12 mouse cellular contexts compared by ENCODE assay signal in genomic region chr5:123148073-123148722, GRCm38 (mm10). TPM values are rescaled to one million over a fixed set of nuclear protein-coding genes. Genes with fewer than 3 reads are reported as not detected.
A peak's percentile ranks its signal among the peaks of the same experiment; 100 is the strongest.
DNase-seq lines count a peak whose midpoint lies in the region; ATAC-seq lines count a peak whose summit lies in the region.
"Had no signal": no experiment of that assay in that cellular context is flagged by ENCODE, and none has a peak within 500 bp of the region (broad histone marks: within the 10 kb centered on the region; RNA-seq: fewer than 3 reads in every experiment).

No protein-coding gene starts in this region.

- H3K9me3 ChIP-seq in liver, embryonic 13.5 days (replicated peaks) = no peaks in the 10 kb centered on the region
- H3K9me3 ChIP-seq in liver, embryonic 15.5 days (replicated peaks) = no peaks in the 10 kb centered on the region

- peak; percentile 39 for DNase-seq in cerebellum, adult 11 months
- DNase-seq in cerebellum, postnatal 4 days (ENCODE audit: low spot score in 2 of 2) = no peak
- DNase-seq in liver, embryonic 13.5 days = no peak
- no peak for DNase-seq in liver
- DNase-seq in cerebellum, postnatal 14 days = peak; percentile 37 to 50
- no peak for DNase-seq in T-cell, adult 2 months (ENCODE audit: low spot score)
- DNase-seq in lung, postnatal 25 days (ENCODE audit: low spot score) = no peak
- DNase-seq: adrenal gland, postnatal 10 days; heart, postnatal 10 days had no signal

- peak overlapping the region; percentile 4; the same call in 1 of the 2 replicates for H3K4me3 ChIP-seq in liver, embryonic 13.5 days (replicated peaks)
- no peak overlapping the region for H3K4me3 ChIP-seq in liver, embryonic 15.5 days (replicated peaks)

- H3K27me3 ChIP-seq in liver, embryonic 13.5 days = no peaks in the 10 kb centered on the region
- no peaks in the 10 kb centered on the region for H3K27me3 ChIP-seq in liver, embryonic 15.5 days

- H3K4me1 ChIP-seq in liver, embryonic 13.5 days (replicated peaks) = peaks cover 96% of the 10 kb centered on the region
- H3K4me1 ChIP-seq in liver, embryonic 15.5 days (replicated peaks) = peaks cover 96% of the 10 kb centered on the region

- 0 out of 2 replicates have a peak overlapping the region, but pooled peaks have one; percentile 16 for H3K9ac ChIP-seq in liver, embryonic 13.5 days
- H3K9ac ChIP-seq in liver, embryonic 15.5 days = no peak overlapping the region

- peak overlapping the region; percentile 75 for H3K27ac ChIP-seq in liver, embryonic 13.5 days
- H3K27ac ChIP-seq in liver, embryonic 15.5 days (replicated peaks) = peak overlapping the region; percentile 79; the same call in 1 of the 2 replicates
- H3K27ac ChIP-seq: kidney, postnatal 0 days had no signal

- H3K4me2 ChIP-seq in liver, embryonic 13.5 days = 0 out of 2 replicates have a peak overlapping the region, but pooled peaks have one; percentile 77
- peak overlapping the region; percentile 72; the same call in 1 of the 2 replicates for H3K4me2 ChIP-seq in liver, embryonic 15.5 days

- no peak for ATAC-seq in liver, embryonic 13.5 days (ENCODE audit: low read depth)
- no peak for ATAC-seq in liver, embryonic 15.5 days (ENCODE audit: insufficient read depth)

- 87% methylated on average over 25 of the region's 25 CpGs for WGBS in liver, embryonic 13.5 days (ENCODE audit: insufficient replicate concordance)
- WGBS in liver, embryonic 15.5 days (ENCODE audit: insufficient replicate concordance) = 87% methylated on average over 25 of the region's 25 CpGs

- peaks cover 85% of the 10 kb centered on the region for H3K36me3 ChIP-seq in liver, embryonic 13.5 days
- H3K36me3 ChIP-seq in liver, embryonic 15.5 days (replicated peaks) = peaks cover 80% of the 10 kb centered on the region

RNA-seq across cellular contexts. Expression of gene Setd1b, which starts 6.2 kb away (rescaled TPM):
- 3.4 and 3.8 TPM in 2 replicates for polyA plus RNA-seq in liver, embryonic 13.5 days (2015; fragmentation: Nextera tagmentation; extraction: Ambion mirVana)
- polyA plus RNA-seq in liver, embryonic 15.5 days (2015; fragmentation: Nextera tagmentation; extraction: Ambion mirVana) = 3.9 and 4.2 TPM in 2 replicates

RNA-seq across cellular contexts. Expression of gene Rhof, which starts 15.7 kb away (rescaled TPM):
- 2.5 and 3.4 TPM in 2 replicates for polyA plus RNA-seq in liver, embryonic 13.5 days (2015; fragmentation: Nextera tagmentation; extraction: Ambion mirVana)
- polyA plus RNA-seq in liver, embryonic 15.5 days (2015; fragmentation: Nextera tagmentation; extraction: Ambion mirVana) = 1.7 and 2.1 TPM in 2 replicates

RNA-seq across cellular contexts. Expression of gene Psmd9, which starts 21.0 kb away (rescaled TPM):
- 76.0 and 76.3 TPM in 2 replicates for polyA plus RNA-seq in liver, embryonic 13.5 days (2015; fragmentation: Nextera tagmentation; extraction: Ambion mirVana)
- 70.1 and 77.2 TPM in 2 replicates for polyA plus RNA-seq in liver, embryonic 15.5 days (2015; fragmentation: Nextera tagmentation; extraction: Ambion mirVana)

RNA-seq across cellular contexts. Expression of gene Hpd, which starts 34.3 kb away (rescaled TPM):
- polyA plus RNA-seq in liver, embryonic 13.5 days (2015; fragmentation: Nextera tagmentation; extraction: Ambion mirVana) = 12.4 and 15.2 TPM in 2 replicates
- 61.7 and 87.5 TPM in 2 replicates for polyA plus RNA-seq in liver, embryonic 15.5 days (2015; fragmentation: Nextera tagmentation; extraction: Ambion mirVana)
- polyA plus RNA-seq: cortical plate, adult 2 months had no signal

Comparison
In these comparisons a context has a peak if more than half of its experiments do, and no peak if none do; other contexts are left out.
1. DNase-seq: peak in cerebellum, adult 11 months (single experiment) and cerebellum, postnatal 14 days (2 of 2); none in cerebellum, postnatal 4 days (0 of 2), liver, embryonic 13.5 days (single experiment), liver (single experiment), T-cell, adult 2 months (single experiment) and lung, postnatal 25 days (single experiment).